Mouse (Mus musculus) heart, adult 2 months (tissue): Measurements from ENCODE around the gene Gnpat. TPM values are rescaled to one million over a fixed set of nuclear protein-coding genes. Genes with fewer than 3 reads are reported as not detected.

Source experiments
- DNase-seq, 2 experiments: peaks; one replicate each; pipeline ENCODE4 v3.0.0; 2021
- H3K27ac ChIP-seq: fragments of 200-600 bp; 2 replicates; pipeline ENCODE4 v1.8.1; 2022
- H3K27me3 ChIP-seq: fragments of 200-500 bp; 2 replicates; pipeline ENCODE4 v1.6.1; 2012; ENCODE audit warnings: mild to moderate bottlenecking, low read length, inconsistent platforms, mixed read lengths; ENCODE audit not compliant: control insufficient read depth, insufficient read depth
- H3K36me3 ChIP-seq: fragments of 200-500 bp; 2 replicates; pipeline ENCODE4 v1.6.1; 2012; ENCODE audit warnings: low read length, inconsistent platforms; ENCODE audit not compliant: control insufficient read depth, insufficient read depth
- H3K4me1 ChIP-seq: fragments of 200-500 bp; 2 replicates; pipeline ENCODE4 v1.6.1; 2011; ENCODE audit warnings: low read length; ENCODE audit not compliant: control insufficient read depth, insufficient read depth
- H3K4me3 ChIP-seq: fragments of 200-600 bp; 2 replicates; pipeline ENCODE4 v1.8.1; 2022
- H3K79me2 ChIP-seq: fragments of 200-500 bp; replicated peaks from 2 replicates; pipeline ENCODE4 v1.6.1; 2012; ENCODE audit warnings: mild to moderate bottlenecking, inconsistent platforms, low read length, moderate library complexity, mixed read lengths; ENCODE audit not compliant: control insufficient read depth, insufficient read depth
- H3K9ac ChIP-seq: fragments of 200-500 bp; 2 replicates; pipeline ENCODE4 v1.6.1; 2012; ENCODE audit warnings: low read depth, mild to moderate bottlenecking, control low read depth, inconsistent platforms, low read length, mixed read lengths
- CTCF ChIP-seq: fragments of 200-600 bp; IDR thresholded peaks from 2 replicates; pipeline ENCODE4 v1.8.1; 2022; ENCODE audit warnings: antibody characterized with exemption, mild to moderate bottlenecking, moderate library complexity
- EP300 ChIP-seq: fragments of 200-500 bp; IDR thresholded peaks from 2 replicates; pipeline ENCODE4 v1.6.1; 2011; ENCODE audit warnings: low read depth, low read length, control low read depth; ENCODE audit not compliant: insufficient read depth
- POLR2A ChIP-seq: fragments of 200-500 bp; IDR thresholded peaks from 2 replicates; pipeline ENCODE4 v1.6.1; 2011; ENCODE audit warnings: mild to moderate bottlenecking, low read depth, low read length, control low read depth; ENCODE audit not compliant: insufficient read depth
- WGBS: fragments of 180-500 bp; shearing (Covaris S2); methylation state at CpG from one replicate; pipeline ENCODE4 v1.1.7; 2018; 5-methylcytosine and 5-hydroxymethylcytosine counted together
- intact Hi-C: fragments of 180-260 bp; cut with DNase I; formaldehyde crosslinking; loops from one replicate; pipeline ENCODE4 v1.15.1; 2025
- polyA plus RNA-seq: library from polyadenylated mRNA; depleted of rRNA; stranded (reverse); fragments of >200 nt; gene quantifications from 2 replicates; pipeline ENCODE4 v1.2.3, GENCODE M21; 2012
- total RNA-seq, 2 experiments: library from RNA; stranded (reverse); gene quantifications; 2 replicates each; pipeline ENCODE4 v1.2.3; 2021

The Gnpat gene
- total and polyA plus RNA-seq, 3 experiments, result 169 to 199 (median 189) TPM

- WGBS, result 47% methylated on average over 11 of the region's 11 CpGs
- intact Hi-C loops, result no loop called here
- H3K27me3 ChIP-seq, result no peaks in the 10 kb centered on the region
- H3K36me3 ChIP-seq, result no peaks in the 10 kb centered on the region
- DNase-seq, result no peak
- no peak overlapping the region for H3K27ac ChIP-seq
- no peaks in the 10 kb centered on the region for H3K79me2 ChIP-seq
- no peak overlapping the region for H3K9ac ChIP-seq
- no peak overlapping the region for H3K4me3 ChIP-seq
- no peak for TF ChIP-seq POLR2A
- TF ChIP-seq CTCF, result no peak
- TF ChIP-seq EP300, result no peak
- H3K4me1 ChIP-seq, result no peaks in the 10 kb centered on the region
Observed at GRCm38 (mm10) chr8:124820125-124820524, 42.7 kb upstream of the Gnpat start.

GRCm38 (mm10) chr8:124823497-124823896 is 39.3 kb upstream of the Gnpat start:
- no peak overlapping the region for H3K9ac ChIP-seq
- TF ChIP-seq POLR2A, result no peak
- peak; percentile 48 for TF ChIP-seq CTCF
- TF ChIP-seq EP300, result no peak
- intact Hi-C loops, result no loop called here
- H3K36me3 ChIP-seq, result no peaks in the 10 kb centered on the region
- H3K79me2 ChIP-seq, result no peaks in the 10 kb centered on the region
- 80% methylated on average over 6 of the region's 6 CpGs for WGBS
- H3K27me3 ChIP-seq, result no peaks in the 10 kb centered on the region
- H3K4me3 ChIP-seq, result no peak overlapping the region
- no peak for DNase-seq
- no peak overlapping the region for H3K27ac ChIP-seq
- peaks cover 3% of the 10 kb centered on the region; the same call in 1 of the 2 replicates for H3K4me1 ChIP-seq

GRCm38 (mm10) chr8:124826658-124827057 is 36.2 kb upstream of the Gnpat start:
- TF ChIP-seq EP300 (no peak), POLR2A (no peak), CTCF (no peak)
- H3K9ac ChIP-seq, result no peak overlapping the region

GRCm38 (mm10) chr8:124827387-124827786 is 35.4 kb upstream of the Gnpat start:
- Histone ChIP-seq H3K9ac (no peak overlapping the region), H3K79me2 (no peaks in the 10 kb centered on the region), H3K36me3 (no peaks in the 10 kb centered on the region), H3K27ac (peak overlapping the region; percentile 55), H3K27me3 (no peaks in the 10 kb centered on the region), H3K4me3 (no peak overlapping the region), H3K4me1 (peaks cover 3% of the 10 kb centered on the region; the same call in 1 of the 2 replicates)
- under 1% methylated on average over 5 of the region's 5 CpGs for WGBS
- DNase-seq, result peak; percentile 58 to 60
- no peak for TF ChIP-seq POLR2A
- TF ChIP-seq EP300, result peak; percentile 66; the same call in 1 of the 2 replicates
- TF ChIP-seq CTCF, result peak; percentile 95
- intact Hi-C loops, result loop anchor here (5.0 kb wide), 1 partner anchor 90 kb away; no protein-coding TSS in a partner anchor

More at GRCm38 (mm10) chr8:124826658-124827057, 36.2 kb upstream of the Gnpat start:
- H3K4me3 ChIP-seq, result no peak overlapping the region
- no peaks in the 10 kb centered on the region for H3K79me2 ChIP-seq
- no peaks in the 10 kb centered on the region for H3K27me3 ChIP-seq
- peak overlapping the region; percentile 55 for H3K27ac ChIP-seq
- peak in 1 of 2 experiments; percentile 45 for DNase-seq
- H3K36me3 ChIP-seq, result no peaks in the 10 kb centered on the region
- intact Hi-C loops, result loop anchor here (5.0 kb wide), 1 partner anchor 89 kb away; no protein-coding TSS in a partner anchor
- WGBS, result 27% methylated on average over 7 of the region's 7 CpGs
- H3K4me1 ChIP-seq, result peaks cover 3% of the 10 kb centered on the region; the same call in 1 of the 2 replicates

- intact Hi-C loops, result loop anchor here (5.0 kb wide), 1 partner anchor 91 kb away; no protein-coding TSS in a partner anchor
- 85% methylated on average over 24 of the region's 24 CpGs for WGBS
- Histone ChIP-seq H3K4me3 (no peak overlapping the region), H3K79me2 (no peaks in the 10 kb centered on the region), H3K27me3 (no peaks in the 10 kb centered on the region), H3K9ac (no peak overlapping the region), H3K36me3 (no peaks in the 10 kb centered on the region), H3K4me1 (peaks cover 6% of the 10 kb centered on the region), H3K27ac (no peak overlapping the region)
- TF ChIP-seq CTCF (no peak), EP300 (no peak), POLR2A (no peak)
- DNase-seq, result no peak
Observed at GRCm38 (mm10) chr8:124828561-124829240, 34.1 kb upstream of the Gnpat start.

- H3K9ac ChIP-seq, result no peak overlapping the region
- H3K27ac ChIP-seq, result no peak overlapping the region
- intact Hi-C loops, result no loop called here
- H3K36me3 ChIP-seq, result no peaks in the 10 kb centered on the region
- DNase-seq, result no peak
- H3K4me1 ChIP-seq, result peaks cover 7% of the 10 kb centered on the region
- H3K4me3 ChIP-seq, result no peak overlapping the region
- no peak for TF ChIP-seq CTCF
- no peaks in the 10 kb centered on the region for H3K27me3 ChIP-seq
- WGBS, result 64% methylated on average over 13 of the region's 13 CpGs
- H3K79me2 ChIP-seq, result no peaks in the 10 kb centered on the region
Observed at GRCm38 (mm10) chr8:124830050-124830449, 32.8 kb upstream of the Gnpat start.
